Mouse (Mus musculus): Measurements from ENCODE around the gene Spaca6. TPM values are rescaled to one million over a fixed set of nuclear protein-coding genes. Genes with fewer than 3 reads are reported as not detected.
A peak's percentile ranks its signal among the peaks of the same experiment; 100 is the strongest.

Gene Spaca6
- polyA plus RNA-seq (2015; fragmentation: Nextera tagmentation; extraction: Ambion mirVana): 37.3 and 37.7 TPM in 2 replicates

DNA sequence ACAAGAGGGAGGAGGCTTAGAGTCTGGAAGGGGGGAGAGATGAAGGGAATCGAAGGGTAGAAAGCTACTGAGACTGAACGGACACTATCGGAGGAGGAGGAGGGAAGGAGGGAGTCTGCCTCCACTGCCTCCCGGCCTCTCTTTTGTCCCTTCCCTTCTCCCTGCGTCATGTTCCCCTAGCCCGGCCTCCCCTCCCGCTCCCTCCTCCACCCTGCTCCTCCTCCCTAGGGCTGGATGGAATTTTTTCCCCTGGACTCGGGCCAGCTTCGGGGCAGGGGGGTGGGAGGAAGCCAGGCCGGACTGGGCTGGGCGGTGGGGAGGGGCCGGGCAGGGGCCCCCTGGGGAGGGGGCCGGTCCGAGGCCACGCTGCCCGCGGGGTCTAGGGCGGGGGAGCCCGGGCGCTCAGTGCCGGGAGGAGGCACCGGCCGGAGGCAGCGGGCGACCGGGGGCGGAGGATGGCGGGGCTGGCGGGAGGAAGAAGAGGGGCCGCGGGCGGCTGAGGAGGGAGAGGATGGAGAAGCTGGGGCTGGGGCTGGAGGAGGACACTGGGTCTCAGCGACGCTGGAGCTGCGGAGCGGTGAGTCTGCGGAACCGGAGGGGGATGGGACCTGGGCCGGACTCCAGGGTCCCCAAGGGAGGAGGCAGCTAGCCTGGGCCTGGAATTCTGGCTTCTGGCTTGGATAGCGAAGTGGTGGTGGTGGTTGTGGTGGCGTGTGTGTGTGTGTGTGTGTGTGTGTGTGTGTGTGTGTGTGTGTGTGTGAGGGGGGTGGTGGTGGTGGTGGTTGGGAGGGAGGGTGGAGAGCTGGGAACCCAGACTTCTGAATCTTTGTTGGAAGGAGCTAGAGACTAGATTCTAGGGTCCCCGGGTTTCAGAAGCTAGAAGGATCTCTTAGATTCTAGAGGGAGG, at the start of gene Spaca6:
Gene Spaca6, plus strand, starts transcription at position 408 of the 907 bp plus-strand sequence.
- peak within 1 kb of the TSS; percentile 85 for H3K4me3 ChIP-seq (replicated peaks)
- ATAC-seq (replicated peaks; ENCODE audit: low FRiP score): peak; percentile 86
- H3K36me3 ChIP-seq: peaks cover 14% of the 10 kb centered on the region
- H3K27me3 ChIP-seq: no peaks in the 10 kb centered on the region
- no peaks in the 10 kb centered on the region for H3K9me3 ChIP-seq (replicated peaks)
- H3K27ac ChIP-seq: peak within 1 kb of the TSS; percentile 99
- under 1% methylated on average over 36 of the region's 42 CpGs for WGBS
- H3K4me1 ChIP-seq: peaks cover 35% of the 10 kb centered on the region
- peak within 1 kb of the TSS; percentile 78 for H3K9ac ChIP-seq
- peak within 1 kb of the TSS; percentile 81 for H3K4me2 ChIP-seq

GRCm38 (mm10) chr17:17790866-17791630, 35.9 kb upstream of the Spaca6 start:
- Histone ChIP-seq H3K4me1 (peaks cover 3% of the 10 kb centered on the region; the same call in 1 of the 2 replicates), H3K4me2 (no peak overlapping the region), H3K4me3 (replicated peaks) (no peak overlapping the region), H3K9ac (no peak overlapping the region), H3K27ac (no peak overlapping the region), H3K36me3 (no peaks in the 10 kb centered on the region), H3K9me3 (replicated peaks) (no peaks in the 10 kb centered on the region), H3K27me3 (no peaks in the 10 kb centered on the region)
- 50% methylated on average over 3 of the region's 3 CpGs for WGBS
- no peak for ATAC-seq (replicated peaks; ENCODE audit: low FRiP score)

DNA sequence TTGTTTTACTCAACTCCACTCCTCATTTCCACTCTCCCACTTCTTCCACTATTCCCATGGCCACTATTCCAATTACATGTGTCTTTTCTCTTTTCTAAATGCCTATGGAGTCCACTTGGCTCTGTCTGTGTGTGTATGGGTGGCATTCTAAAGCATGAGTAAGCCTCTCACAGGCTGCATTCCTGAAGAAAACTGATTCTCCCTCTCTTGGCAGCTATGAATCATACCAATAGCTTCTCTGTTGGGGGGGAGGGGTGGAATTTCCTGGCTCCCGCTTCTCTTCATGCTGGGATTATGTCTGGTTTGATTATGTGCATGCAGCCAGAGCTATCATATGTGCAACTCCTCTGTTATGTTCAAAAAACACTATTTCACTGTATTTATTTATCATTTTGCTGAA, 34.4 kb upstream of the Spaca6 start:
- H3K9me3 ChIP-seq (replicated peaks): no peaks in the 10 kb centered on the region
- WGBS: 6% methylated on average over 1 of the region's 1 CpGs
- no peaks in the 10 kb centered on the region for H3K36me3 ChIP-seq
- H3K27me3 ChIP-seq: no peaks in the 10 kb centered on the region
- no peak overlapping the region for H3K4me3 ChIP-seq (replicated peaks)
- peak; percentile 74 for ATAC-seq (replicated peaks; ENCODE audit: low FRiP score)
- H3K4me1 ChIP-seq: peaks cover 3% of the 10 kb centered on the region; the same call in 1 of the 2 replicates
- H3K4me2 ChIP-seq: no peak overlapping the region
- H3K9ac ChIP-seq: no peak overlapping the region
- no peak overlapping the region for H3K27ac ChIP-seq

DNA sequence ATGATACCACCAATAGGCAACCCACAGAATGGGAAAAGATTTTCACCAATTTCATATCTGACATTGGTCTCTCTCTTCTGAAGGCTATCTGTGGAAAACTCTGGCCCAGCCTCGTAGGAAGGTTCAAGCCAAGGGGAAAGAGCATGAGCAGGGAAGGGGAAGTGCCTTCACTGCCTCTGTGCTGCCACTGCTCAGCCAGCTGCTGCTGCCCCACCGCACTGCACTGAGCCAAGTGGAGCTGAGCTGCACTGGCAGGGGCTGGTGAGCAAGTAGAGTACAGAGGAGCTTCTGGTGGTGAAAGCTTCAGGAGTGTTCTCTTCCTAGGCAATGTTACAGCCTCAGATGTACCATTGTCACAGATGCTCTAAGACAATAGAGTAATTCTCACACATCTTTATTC, 31.4 kb upstream of the Spaca6 start:
- Histone ChIP-seq H3K4me3 (replicated peaks) (no peak overlapping the region), H3K4me1 (peaks cover 3% of the 10 kb centered on the region; the same call in 1 of the 2 replicates), H3K9me3 (replicated peaks) (no peaks in the 10 kb centered on the region), H3K9ac (no peak overlapping the region), H3K4me2 (no peak overlapping the region), H3K27ac (no peak overlapping the region), H3K27me3 (no peaks in the 10 kb centered on the region), H3K36me3 (no peaks in the 10 kb centered on the region)
- ATAC-seq (replicated peaks; ENCODE audit: low FRiP score): no peak
- 41% methylated on average over 2 of the region's 2 CpGs for WGBS

GRCm38 (mm10) chr17:17823612-17824336, 3.2 kb upstream of the Spaca6 start:
- Histone ChIP-seq H3K9ac (no peak overlapping the region), H3K9me3 (replicated peaks) (no peaks in the 10 kb centered on the region), H3K27me3 (no peaks in the 10 kb centered on the region), H3K36me3 (no peaks in the 10 kb centered on the region), H3K27ac (no peak overlapping the region), H3K4me1 (peaks cover 6% of the 10 kb centered on the region), H3K4me3 (replicated peaks) (no peak overlapping the region), H3K4me2 (no peak overlapping the region)
- ATAC-seq (replicated peaks; ENCODE audit: low FRiP score): no peak
- WGBS: 83% methylated on average over 6 of the region's 6 CpGs

GRCm38 (mm10) chr17:17825921-17826591, 902 bp upstream of the Spaca6 start:
- peak; percentile 22 for ATAC-seq (replicated peaks; ENCODE audit: low FRiP score)
- Histone ChIP-seq H3K36me3 (peaks cover 5% of the 10 kb centered on the region), H3K4me3 (replicated peaks) (peak overlapping the region; percentile 85), H3K4me2 (peak overlapping the region; percentile 81), H3K27ac (peak overlapping the region; percentile 99), H3K9me3 (replicated peaks) (no peaks in the 10 kb centered on the region), H3K9ac (peak overlapping the region; percentile 78), H3K27me3 (no peaks in the 10 kb centered on the region), H3K4me1 (peaks cover 26% of the 10 kb centered on the region)
- 2% methylated on average over 19 of the region's 22 CpGs for whole genome bisulfite sequencing

GRCm38 (mm10) chr17:17827658-17828190, 766 bp downstream of the Spaca6 start:
- Histone ChIP-seq H3K27me3 (no peaks in the 10 kb centered on the region), H3K4me1 (peaks cover 38% of the 10 kb centered on the region), H3K9me3 (replicated peaks) (no peaks in the 10 kb centered on the region), H3K27ac (peak overlapping the region; percentile 99), H3K4me3 (replicated peaks) (peak overlapping the region; percentile 85), H3K36me3 (peaks cover 19% of the 10 kb centered on the region), H3K4me2 (peak overlapping the region; percentile 81), H3K9ac (peak overlapping the region; percentile 78)
- ATAC-seq (replicated peaks; ENCODE audit: low FRiP score): peak; percentile 57
- 1% methylated on average over 13 of the region's 13 CpGs for WGBS

- H3K9ac ChIP-seq: peak overlapping the region; percentile 78
- H3K36me3 ChIP-seq: peaks cover 24% of the 10 kb centered on the region
- 0% methylated on average over 13 of the region's 15 CpGs for WGBS
- peak overlapping the region; percentile 81 for H3K4me2 ChIP-seq
- ATAC-seq (replicated peaks; ENCODE audit: low FRiP score): peak; percentile 53
- no peaks in the 10 kb centered on the region for H3K9me3 ChIP-seq (replicated peaks)
- peaks cover 42% of the 10 kb centered on the region for H3K4me1 ChIP-seq
- peak overlapping the region; percentile 85 for H3K4me3 ChIP-seq (replicated peaks)
- peak overlapping the region; percentile 99 for H3K27ac ChIP-seq
- H3K27me3 ChIP-seq: no peaks in the 10 kb centered on the region
Observed at GRCm38 (mm10) chr17:17828191-17828981, 1.4 kb downstream of the Spaca6 start.

DNA sequence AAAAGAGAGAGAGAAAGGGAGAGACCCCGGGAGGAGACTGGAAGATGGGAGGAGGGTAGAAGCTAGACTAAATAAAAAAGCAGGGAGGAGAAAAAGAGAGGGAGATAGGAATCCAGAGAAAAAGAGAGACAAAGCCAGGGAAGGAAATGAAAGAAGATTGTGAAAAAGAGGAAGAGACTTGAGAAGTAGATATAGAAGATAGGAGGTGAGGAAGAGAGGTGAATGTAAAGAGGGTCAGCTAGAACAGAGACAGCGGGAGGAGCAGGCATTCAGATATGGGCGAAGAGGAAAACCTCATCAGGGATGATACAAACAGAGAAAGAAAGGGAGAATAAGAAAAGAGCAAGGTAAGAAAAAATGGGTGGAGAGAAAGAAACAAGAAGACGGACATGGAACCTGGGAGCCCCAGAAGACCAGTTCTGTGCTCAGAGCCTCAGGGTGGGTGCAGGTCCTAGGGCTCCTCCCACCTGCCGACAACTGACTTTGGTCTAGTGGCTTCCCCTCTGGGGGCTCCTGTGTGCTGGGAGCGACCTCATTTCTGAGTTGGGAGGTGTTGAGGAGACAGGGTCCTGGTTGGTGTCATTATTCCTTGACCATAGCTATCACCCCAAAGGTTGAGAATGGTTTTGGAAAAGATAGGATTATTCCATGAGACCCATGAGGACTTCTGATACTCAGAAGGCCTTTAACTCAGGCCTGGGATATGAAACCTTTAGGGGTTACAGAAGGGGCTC, 2.3 kb downstream of the Spaca6 start:
- Histone ChIP-seq H3K27me3 (no peaks in the 10 kb centered on the region), H3K27ac (peak overlapping the region; percentile 99), H3K36me3 (peaks cover 32% of the 10 kb centered on the region), H3K4me2 (peak overlapping the region; percentile 81), H3K9me3 (replicated peaks) (no peaks in the 10 kb centered on the region), H3K4me1 (peaks cover 50% of the 10 kb centered on the region), H3K9ac (peak overlapping the region; percentile 78), H3K4me3 (replicated peaks) (peak overlapping the region; percentile 85)
- WGBS: 2% methylated on average over 6 of the region's 6 CpGs
- no peak for ATAC-seq (replicated peaks; ENCODE audit: low FRiP score)
